Mouse (Mus musculus) stomach, embryonic 16.5 days (tissue): ENCODE results near the gene Eml3. TPM values are rescaled to one million over a fixed set of nuclear protein-coding genes. Genes with fewer than 3 reads are reported as not detected.
A peak's percentile ranks its signal among the peaks of the same experiment; 100 is the strongest.
"Not testable (repeated sequence)": the region's sequence is repeated elsewhere in the genome, so short reads cannot be mapped to it uniquely, and the experiment has no call there.

Source experiments
- ATAC-seq: fragments of 200-750 bp; cut with Nextera tagmentation; 2 replicates; pipeline ENCODE4 v1.8.0; 2017; ENCODE audit warnings: moderate number of reproducible peaks, moderate TSS enrichment; ENCODE audit not compliant: insufficient read depth, low FRiP score
- H3K27ac ChIP-seq: fragments of 300-500 bp; sonication (generic); 2 replicates; pipeline ENCODE4 v1.5.1; 2014; ENCODE audit warnings: low read length
- H3K27me3 ChIP-seq: fragments of 300-500 bp; sonication (generic); 2 replicates; pipeline ENCODE4 v1.6.1; 2014; ENCODE audit warnings: low read length, control low read depth, mixed read lengths; ENCODE audit not compliant: control insufficient read depth, insufficient read depth
- H3K36me3 ChIP-seq: fragments of 300-500 bp; sonication (generic); 2 replicates; pipeline ENCODE4 v1.6.1; 2014; ENCODE audit warnings: low read length; ENCODE audit not compliant: control insufficient read depth, insufficient read depth
- H3K4me1 ChIP-seq: fragments of 300-500 bp; sonication (generic); 2 replicates; pipeline ENCODE4 v1.6.1; 2014; ENCODE audit warnings: low read length, control low read depth, mixed read lengths; ENCODE audit not compliant: control insufficient read depth, insufficient read depth
- H3K4me2 ChIP-seq: fragments of 300-500 bp; sonication (generic); 2 replicates; pipeline ENCODE4 v1.6.1; 2014; ENCODE audit warnings: low read depth, low read length, mixed read lengths
- H3K4me3 ChIP-seq: fragments of 300-500 bp; sonication (generic); replicated peaks from 2 replicates; pipeline ENCODE4 v1.5.1; 2014; ENCODE audit warnings: mild to moderate bottlenecking, low read length
- H3K9ac ChIP-seq: fragments of 300-500 bp; sonication (generic); 2 replicates; pipeline ENCODE4 v1.6.1; 2014; ENCODE audit warnings: low read length
- H3K9me3 ChIP-seq: fragments of 300-500 bp; sonication (generic); replicated peaks from 2 replicates; pipeline ENCODE4 v1.6.1; 2016; ENCODE audit warnings: low read length, control low read depth; ENCODE audit not compliant: control insufficient read depth
- WGBS: fragments of 180-500 bp; shearing (Covaris S2); extraction: QIAGEN DNeasy Blood & Tissue Kit; methylation state at CpG from one replicate; pipeline ENCODE4 v1.1.7; 2014; 5-methylcytosine and 5-hydroxymethylcytosine counted together
- polyA plus RNA-seq: library from polyadenylated mRNA; unstranded; fragments of >200 nt; fragmentation: Nextera tagmentation; extraction: Ambion mirVana; gene quantifications from 2 replicates; pipeline ENCODE4 v1.2.1, GENCODE M21; 2015

Gene Eml3
- polyA plus RNA-seq, 1 experiment from 2014 or later = 28.5 TPM

DNA sequence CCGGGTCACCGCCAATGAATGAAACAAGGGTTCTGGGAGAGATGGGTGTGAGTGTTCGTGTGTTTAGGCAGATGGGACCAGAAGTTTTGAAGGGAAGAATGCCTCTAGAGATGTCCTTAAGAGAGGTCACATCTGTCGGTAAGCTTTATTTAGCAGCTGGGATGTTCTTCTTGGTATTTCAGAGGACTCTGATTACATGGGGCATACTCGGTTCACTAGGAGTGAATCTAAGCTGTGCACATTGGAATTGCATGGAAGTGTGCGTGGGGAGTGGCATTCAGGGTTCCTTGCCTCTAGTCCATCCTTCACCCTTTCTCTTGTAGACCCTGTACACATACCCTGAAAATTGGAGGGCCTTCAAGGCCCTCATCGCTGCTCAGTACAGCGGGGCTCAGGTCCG, 38.5 kb downstream of the Eml3 start:
- 7% methylated on average over 9 of the region's 9 CpGs for WGBS
- H3K4me2 ChIP-seq = peak overlapping the region; percentile 60
- peaks cover 13% of the 10 kb centered on the region for H3K4me1 ChIP-seq
- peak overlapping the region; percentile 83 for H3K9ac ChIP-seq
- H3K27ac ChIP-seq = 0 out of 2 replicates have a peak overlapping the region, but pooled peaks have one; percentile 9
- H3K36me3 ChIP-seq = peaks cover 33% of the 10 kb centered on the region
- peak overlapping the region; percentile 73 for H3K4me3 ChIP-seq
- no peaks in the 10 kb centered on the region for H3K27me3 ChIP-seq
- ATAC-seq = no peak
- H3K9me3 ChIP-seq = no peaks in the 10 kb centered on the region

- peaks cover 38% of the 10 kb centered on the region for H3K36me3 ChIP-seq
- not testable (repeated sequence) for H3K4me2 ChIP-seq, H3K27me3 ChIP-seq, ATAC-seq, H3K9ac ChIP-seq, H3K4me3 ChIP-seq, H3K9me3 ChIP-seq, H3K27ac ChIP-seq
- peaks cover 10% of the 10 kb centered on the region; the same call in 1 of the 2 replicates for H3K4me1 ChIP-seq
- 75% methylated on average over 8 of the region's 8 CpGs for WGBS
Observed at GRCm38 (mm10) chr19:8972491-8972890, 43.1 kb downstream of the Eml3 start.

DNA sequence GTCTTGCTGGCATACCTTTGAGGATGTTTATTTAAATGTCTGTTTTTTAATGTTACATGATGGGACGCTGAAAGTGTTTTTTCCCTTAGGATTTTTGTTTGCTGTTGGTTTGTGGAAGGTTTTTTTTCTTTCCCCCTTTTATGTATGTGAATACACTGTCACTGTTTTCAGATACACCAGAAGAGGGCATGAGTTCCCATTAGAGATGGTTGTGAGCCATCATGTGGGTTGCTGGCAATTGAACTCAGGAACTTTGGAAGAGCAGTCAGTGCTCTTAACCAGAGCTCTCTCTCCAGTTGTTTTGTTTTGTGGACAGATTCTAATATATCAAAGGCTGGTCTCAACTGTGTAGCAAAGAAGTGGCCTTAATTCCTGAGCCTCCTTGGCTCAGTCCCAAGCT, 45.3 kb downstream of the Eml3 start:
- no peak overlapping the region for H3K4me2 ChIP-seq
- H3K36me3 ChIP-seq = peaks cover 58% of the 10 kb centered on the region
- H3K27ac ChIP-seq = no peak overlapping the region
- no peaks in the 10 kb centered on the region for H3K27me3 ChIP-seq
- no peak for ATAC-seq
- WGBS = 87% methylated on average over 1 of the region's 1 CpGs
- H3K4me1 ChIP-seq = peaks cover 4% of the 10 kb centered on the region; the same call in 1 of the 2 replicates
- H3K9me3 ChIP-seq = no peaks in the 10 kb centered on the region
- H3K4me3 ChIP-seq = no peak overlapping the region
- H3K9ac ChIP-seq = no peak overlapping the region

- no peak for ATAC-seq
- Histone ChIP-seq H3K4me3 (no peak overlapping the region), H3K9me3 (no peaks in the 10 kb centered on the region), H3K9ac (no peak overlapping the region), H3K36me3 (peaks cover 54% of the 10 kb centered on the region), H3K4me1 (peaks cover 9% of the 10 kb centered on the region; the same call in 1 of the 2 replicates), H3K4me2 (no peak overlapping the region), H3K27ac (no peak overlapping the region), H3K27me3 (no peaks in the 10 kb centered on the region)
- 94% methylated on average over 2 of the region's 2 CpGs for WGBS
Observed at GRCm38 (mm10) chr19:8975491-8975890, 46.1 kb downstream of the Eml3 start.

DNA sequence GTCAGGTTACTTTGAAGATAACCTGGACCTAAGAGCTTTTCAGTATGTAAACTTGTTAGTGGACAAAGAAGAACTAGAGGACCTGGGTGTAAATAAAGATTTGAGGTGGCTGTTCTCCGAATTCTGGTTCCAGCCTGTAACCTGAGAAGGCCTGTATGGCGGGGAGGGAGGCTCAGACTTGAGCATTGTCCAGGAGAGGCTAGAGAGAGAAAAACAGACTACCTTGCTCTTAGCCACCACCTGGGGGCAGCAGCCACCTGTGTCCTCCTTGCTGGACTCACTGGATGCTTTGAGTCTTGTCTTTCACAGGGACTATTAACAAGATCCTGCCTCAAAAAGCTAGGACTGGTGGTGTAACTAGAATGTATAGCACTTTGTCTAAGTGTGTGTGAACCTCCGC, 47.2 kb downstream of the Eml3 start:
- no peaks in the 10 kb centered on the region for H3K9me3 ChIP-seq
- ATAC-seq = peak; percentile 78; the same call in 1 of the 2 replicates
- no peaks in the 10 kb centered on the region for H3K27me3 ChIP-seq
- peaks cover 13% of the 10 kb centered on the region; the same call in 1 of the 2 replicates for H3K4me1 ChIP-seq
- no peak overlapping the region for H3K9ac ChIP-seq
- peaks cover 46% of the 10 kb centered on the region for H3K36me3 ChIP-seq
- WGBS = 43% methylated on average over 3 of the region's 3 CpGs
- H3K4me3 ChIP-seq = no peak overlapping the region
- no peak overlapping the region for H3K27ac ChIP-seq
- no peak overlapping the region for H3K4me2 ChIP-seq

GRCm38 (mm10) chr19:8980771-8981170, 51.4 kb downstream of the Eml3 start:
- Histone ChIP-seq H3K27ac (peak overlapping the region; percentile 74), H3K27me3 (no peaks in the 10 kb centered on the region), H3K4me2 (no peak overlapping the region), H3K9me3 (no peaks in the 10 kb centered on the region), H3K4me3 (no peak overlapping the region), H3K4me1 (peaks cover 52% of the 10 kb centered on the region), H3K9ac (no peak overlapping the region), H3K36me3 (peaks cover 25% of the 10 kb centered on the region)
- no peak for ATAC-seq
- WGBS = 48% methylated on average over 5 of the region's 5 CpGs

DNA sequence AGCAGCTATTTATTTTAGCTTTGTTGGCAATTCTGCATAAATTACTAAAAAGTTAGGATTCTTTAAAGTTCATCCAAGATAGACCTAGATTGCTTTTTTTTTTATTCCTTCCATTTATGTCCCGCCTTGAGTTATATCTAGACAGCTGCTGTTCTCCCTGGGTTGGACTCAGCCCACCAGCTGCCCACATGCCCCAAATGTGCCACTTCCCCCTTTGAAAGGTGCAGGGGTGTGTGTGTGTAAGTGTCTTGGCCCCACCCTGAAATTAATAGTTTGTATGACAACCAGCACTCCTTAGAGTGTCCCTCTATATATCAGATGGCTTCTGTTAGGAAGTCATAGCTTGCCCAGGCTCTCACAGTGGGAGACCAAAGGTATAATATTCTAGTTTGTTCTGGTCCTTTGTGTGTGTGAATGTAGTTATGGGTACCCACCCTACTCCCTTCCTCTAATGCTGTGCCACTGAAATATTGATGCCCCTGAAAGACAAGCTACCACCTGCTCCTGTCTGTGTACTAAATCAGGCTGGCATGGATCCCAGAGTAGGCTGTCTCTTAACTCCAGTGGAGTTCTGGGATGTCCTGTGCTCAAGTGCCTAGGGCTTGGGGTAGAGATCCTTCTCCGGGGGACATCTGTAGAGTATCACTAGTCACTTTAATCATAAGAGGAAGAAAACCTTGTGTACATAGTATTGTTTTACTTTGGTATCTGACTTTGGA, 52.3 kb downstream of the Eml3 start:
- Histone ChIP-seq H3K36me3 (peaks cover 25% of the 10 kb centered on the region), H3K4me1 (peaks cover 53% of the 10 kb centered on the region), H3K9ac (no peak overlapping the region), H3K4me2 (no peak overlapping the region), H3K9me3 (no peaks in the 10 kb centered on the region), H3K4me3 (no peak overlapping the region), H3K27ac (peak overlapping the region; percentile 74), H3K27me3 (no peaks in the 10 kb centered on the region)
- WGBS = 53% methylated on average over 2 of the region's 2 CpGs
- no peak for ATAC-seq

DNA sequence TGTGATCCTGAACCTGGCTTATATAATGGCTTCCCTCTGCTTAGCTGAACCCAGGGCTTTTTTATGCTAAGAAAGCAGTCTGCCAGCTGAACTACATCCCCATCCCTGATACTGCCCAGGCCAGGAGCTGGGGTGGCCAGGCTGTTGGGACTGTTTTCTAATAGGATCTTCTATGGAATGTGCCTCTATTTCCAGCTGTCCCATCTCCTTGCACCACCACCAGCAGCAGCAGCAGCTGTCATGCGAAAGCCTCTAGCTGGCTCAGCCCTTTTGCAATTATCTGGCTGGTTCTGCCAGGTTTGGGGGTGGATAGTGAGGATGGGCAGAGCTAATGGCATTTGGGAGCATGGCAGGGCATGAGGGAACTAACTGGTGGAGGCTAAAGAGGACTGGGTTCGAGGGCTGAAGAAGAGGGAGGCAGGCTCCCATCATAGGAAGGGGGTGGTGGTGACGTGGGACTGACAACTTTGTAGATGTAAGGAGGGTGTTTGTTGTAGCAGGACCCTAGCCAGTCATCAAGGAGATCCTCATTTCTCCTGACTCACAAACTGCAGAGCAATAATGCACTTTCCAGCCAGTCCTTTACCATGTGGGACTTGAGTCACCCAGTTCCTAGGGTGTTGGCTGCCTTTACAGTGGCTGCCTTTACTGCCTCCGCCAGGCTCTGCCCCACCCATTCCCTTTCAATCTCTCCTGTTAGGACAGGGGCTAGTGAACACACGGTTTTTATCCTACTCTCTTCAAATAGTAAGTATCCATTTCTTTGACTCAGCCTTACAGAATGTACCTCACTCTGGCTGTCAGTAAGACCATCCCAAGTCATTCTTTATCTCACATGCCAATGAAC, 53.2 kb downstream of the Eml3 start:
- Histone ChIP-seq H3K4me2 (no peak overlapping the region), H3K27me3 (no peaks in the 10 kb centered on the region), H3K27ac (peak overlapping the region; percentile 90), H3K9ac (peak overlapping the region; percentile 45; the same call in 1 of the 2 replicates), H3K36me3 (peaks cover 23% of the 10 kb centered on the region), H3K4me1 (peaks cover 54% of the 10 kb centered on the region), H3K4me3 (no peak overlapping the region), H3K9me3 (no peaks in the 10 kb centered on the region)
- peak; percentile 76 for ATAC-seq
- 33% methylated on average over 5 of the region's 5 CpGs for WGBS

DNA sequence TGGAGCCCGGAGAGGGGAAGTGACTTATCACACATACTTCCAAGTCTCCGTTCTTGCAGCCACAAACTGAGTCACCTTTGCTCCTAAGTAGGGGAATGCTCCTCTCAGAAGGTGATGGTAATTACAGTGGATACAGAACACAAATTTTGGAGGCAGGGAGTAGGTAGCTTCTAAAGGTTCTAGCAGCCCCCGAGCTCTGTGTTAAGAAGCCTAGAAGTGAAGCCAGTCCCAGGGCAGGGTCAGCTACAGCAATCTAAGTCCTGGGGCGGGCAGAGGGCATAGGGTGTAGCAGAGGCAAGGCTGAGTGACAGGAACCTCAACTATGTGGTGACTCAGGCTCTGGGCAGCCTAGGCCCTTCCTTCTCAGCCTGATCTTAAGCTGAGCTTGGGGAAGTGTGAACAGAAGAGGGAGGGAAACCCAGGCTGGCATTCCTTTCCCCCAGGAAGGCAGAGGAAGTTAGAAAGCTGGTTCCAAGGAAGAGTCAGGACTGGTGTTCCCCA, 53.8 kb downstream of the Eml3 start:
- peaks cover 61% of the 10 kb centered on the region for H3K4me1 ChIP-seq
- H3K9me3 ChIP-seq = no peaks in the 10 kb centered on the region
- H3K27me3 ChIP-seq = no peaks in the 10 kb centered on the region
- H3K9ac ChIP-seq = peak overlapping the region; percentile 52; the same call in 1 of the 2 replicates
- no peak overlapping the region; the same call in 1 of the 2 replicates for H3K4me2 ChIP-seq
- peak overlapping the region; percentile 90 for H3K27ac ChIP-seq
- 24% methylated on average over 4 of the region's 4 CpGs for WGBS
- H3K36me3 ChIP-seq = peaks cover 16% of the 10 kb centered on the region
- no peak overlapping the region for H3K4me3 ChIP-seq
- ATAC-seq = peak; percentile 83
